Mouse (Mus musculus): ENCODE results near the gene Ly6g6c.

Ly6g6c gene

GRCm38 (mm10) chr17:35115046-35116019, 50.1 kb downstream of the Ly6g6c start, which contains the start of gene Ly6g5b:
Gene Ly6g5b, minus strand, starts transcription at chr17:35115428.
- no peak for DNase-seq (ENCODE audit: low spot score in 2 of 2)

Measured in frontal cortex, postnatal 10 days (tissue).